Mouse (Mus musculus) G1E (cell line): ENCODE measurements around the gene Smtnl1.

Source experiments
- CTCF ChIP-seq: IDR thresholded peaks from 2 replicates; pipeline ENCODE4 v1.5.1; 2012; ENCODE audit warnings: low read depth, low read length, inconsistent platforms, mixed read lengths
- GATA1 ChIP-seq: IDR thresholded peaks from 2 replicates; pipeline ENCODE4 v1.6.1; 2012; ENCODE audit warnings: borderline replicate concordance, low read length, inconsistent platforms, mixed read lengths

GRCm38 (mm10) chr2:84803963-84804362, 18.5 kb downstream of the Smtnl1 start:
- TF ChIP-seq GATA1 (no peak), CTCF (no peak)
